Mouse (Mus musculus) limb, embryonic 11.5 days (tissue): ENCODE results near the gene Mbl1. TPM values are rescaled to one million over a fixed set of nuclear protein-coding genes. Genes with fewer than 3 reads are reported as not detected.

Experiments
- ATAC-seq: fragments of 200-750 bp; cut with Nextera tagmentation; 2 replicates; pipeline ENCODE4 v1.8.0; 2017; ENCODE audit warnings: low read depth; ENCODE audit not compliant: insufficient number of reproducible peaks, low FRiP score, low TSS enrichment
- DNase-seq: peaks from one replicate; pipeline ENCODE4 v3.0.0-alpha.2; 2015; ENCODE audit warnings: low spot score
- H3K27ac ChIP-seq: fragments of 300-500 bp; sonication (generic); replicated peaks from 2 replicates; pipeline ENCODE4 v1.5.1; 2014; ENCODE audit warnings: low read depth, mild to moderate bottlenecking, low read length
- H3K27me3 ChIP-seq: fragments of 300-500 bp; sonication (generic); 2 replicates; pipeline ENCODE4 v1.6.1; 2014; ENCODE audit warnings: mild to moderate bottlenecking, low read length, mixed read lengths; ENCODE audit not compliant: control insufficient read depth, insufficient read depth
- H3K36me3 ChIP-seq: fragments of 300-500 bp; sonication (generic); 2 replicates; pipeline ENCODE4 v1.6.1; 2014; ENCODE audit warnings: mild to moderate bottlenecking, low read length, moderate library complexity, mixed read lengths; ENCODE audit not compliant: control insufficient read depth, insufficient read depth
- H3K4me1 ChIP-seq: fragments of 300-500 bp; sonication (generic); 2 replicates; pipeline ENCODE4 v1.6.1; 2014; ENCODE audit warnings: low read length, mixed read lengths; ENCODE audit not compliant: control insufficient read depth, insufficient read depth
- H3K4me2 ChIP-seq: fragments of 300-500 bp; sonication (generic); 2 replicates; pipeline ENCODE4 v1.6.1; 2014; ENCODE audit warnings: low read depth, mild to moderate bottlenecking, moderate library complexity; ENCODE audit not compliant: severe bottlenecking
- H3K4me3 ChIP-seq: fragments of 300-500 bp; sonication (generic); 2 replicates; pipeline ENCODE4 v1.5.1; 2014; ENCODE audit warnings: low read depth, low read length
- H3K9ac ChIP-seq: fragments of 300-500 bp; sonication (generic); 2 replicates; pipeline ENCODE4 v1.6.1; 2014; ENCODE audit warnings: mild to moderate bottlenecking, low read length
- H3K9me3 ChIP-seq: fragments of 300-500 bp; sonication (generic); 2 replicates; pipeline ENCODE4 v1.6.1; 2016; ENCODE audit warnings: low read length; ENCODE audit not compliant: control insufficient read depth
- WGBS: fragments of 180-500 bp; shearing (Covaris S2); extraction: QIAGEN DNeasy Blood & Tissue Kit; methylation state at CpG from one replicate; pipeline ENCODE4 v1.1.7; 2014; 5-methylcytosine and 5-hydroxymethylcytosine counted together
- polyA plus RNA-seq: library from polyadenylated mRNA; unstranded; fragments of >200 nt; fragmentation: Nextera tagmentation; extraction: Ambion mirVana; gene quantifications from 2 replicates; pipeline ENCODE4 v1.2.1, GENCODE M21; 2014

Mbl1 gene
- polyA plus RNA-seq, 1 experiment from 2014 or later = not detected

- H3K4me2 ChIP-seq = no peak within 1 kb of the TSS
- no peaks in the 10 kb centered on the region for H3K36me3 ChIP-seq
- no peaks in the 10 kb centered on the region for H3K9me3 ChIP-seq
- no peak within 1 kb of the TSS for H3K27ac ChIP-seq
- H3K27me3 ChIP-seq = no peaks in the 10 kb centered on the region
- H3K4me1 ChIP-seq = no peaks in the 10 kb centered on the region
- H3K4me3 ChIP-seq = no peak within 1 kb of the TSS
- ATAC-seq = no peak
- no peak for DNase-seq
- WGBS = 89% methylated on average over 7 of the region's 7 CpGs
- no peak within 1 kb of the TSS for H3K9ac ChIP-seq
These were observed 19.7 kb upstream of the Mbl1 start, which contains the start of gene Sftpa1 for GRCm38 (mm10) chr14:41131540-41131939. TSS of gene Sftpa1 (plus strand) at chr14:41131782.

GRCm38 (mm10) chr14:41137006-41137405, 14.3 kb upstream of the Mbl1 start:
- Histone ChIP-seq H3K4me3 (no peak overlapping the region), H3K27me3 (no peaks in the 10 kb centered on the region), H3K27ac (no peak overlapping the region), H3K9ac (no peak overlapping the region), H3K4me1 (no peaks in the 10 kb centered on the region), H3K9me3 (no peaks in the 10 kb centered on the region), H3K4me2 (no peak overlapping the region), H3K36me3 (no peaks in the 10 kb centered on the region)
- ATAC-seq (no peak), DNase-seq (no peak)

- WGBS = 92% methylated on average over 1 of the region's 1 CpGs
- no peaks in the 10 kb centered on the region for H3K36me3 ChIP-seq
- no peaks in the 10 kb centered on the region for H3K4me1 ChIP-seq
- H3K27me3 ChIP-seq = no peaks in the 10 kb centered on the region
- DNase-seq (no peak), ATAC-seq (no peak)
- H3K27ac ChIP-seq = no peak overlapping the region
- no peak overlapping the region for H3K4me2 ChIP-seq
- H3K9ac ChIP-seq = no peak overlapping the region
- H3K4me3 ChIP-seq = no peak overlapping the region
- H3K9me3 ChIP-seq = no peaks in the 10 kb centered on the region
These were observed 10.6 kb upstream of the Mbl1 start for GRCm38 (mm10) chr14:41140686-41141085.

- no peak overlapping the region for H3K4me3 ChIP-seq
- no peaks in the 10 kb centered on the region for H3K27me3 ChIP-seq
- H3K4me1 ChIP-seq = no peaks in the 10 kb centered on the region
- H3K36me3 ChIP-seq = no peaks in the 10 kb centered on the region
- no peak overlapping the region for H3K9ac ChIP-seq
- H3K4me2 ChIP-seq = no peak overlapping the region
- H3K9me3 ChIP-seq = no peaks in the 10 kb centered on the region
- DNase-seq (no peak), ATAC-seq (no peak)
- WGBS = 74% methylated on average over 6 of the region's 6 CpGs
- no peak overlapping the region for H3K27ac ChIP-seq
These were observed 5.2 kb upstream of the Mbl1 start for GRCm38 (mm10) chr14:41146035-41146434.

GRCm38 (mm10) chr14:41146922-41147321, 4.3 kb upstream of the Mbl1 start:
- no peak overlapping the region for H3K9ac ChIP-seq
- H3K36me3 ChIP-seq = no peaks in the 10 kb centered on the region
- no peaks in the 10 kb centered on the region for H3K27me3 ChIP-seq
- 93% methylated on average over 3 of the region's 3 CpGs for WGBS
- H3K9me3 ChIP-seq = no peaks in the 10 kb centered on the region
- H3K27ac ChIP-seq = no peak overlapping the region
- H3K4me3 ChIP-seq = no peak overlapping the region
- no peaks in the 10 kb centered on the region for H3K4me1 ChIP-seq
- no peak for ATAC-seq
- DNase-seq = no peak
- H3K4me2 ChIP-seq = no peak overlapping the region

- DNase-seq = no peak
- H3K4me2 ChIP-seq = no peak overlapping the region
- no peak for ATAC-seq
- H3K27ac ChIP-seq = no peak overlapping the region
- H3K9ac ChIP-seq = no peak overlapping the region
- H3K9me3 ChIP-seq = no peaks in the 10 kb centered on the region
- whole genome bisulfite sequencing = 90% methylated on average over 2 of the region's 2 CpGs
- H3K4me3 ChIP-seq = no peak overlapping the region
- no peaks in the 10 kb centered on the region for H3K27me3 ChIP-seq
- no peaks in the 10 kb centered on the region for H3K36me3 ChIP-seq
- H3K4me1 ChIP-seq = no peaks in the 10 kb centered on the region
These were observed 3.9 kb upstream of the Mbl1 start for GRCm38 (mm10) chr14:41147356-41147755.

- no peak overlapping the region for H3K4me2 ChIP-seq
- no peaks in the 10 kb centered on the region for H3K36me3 ChIP-seq
- no peaks in the 10 kb centered on the region for H3K27me3 ChIP-seq
- H3K9ac ChIP-seq = no peak overlapping the region
- no peak overlapping the region for H3K4me3 ChIP-seq
- no peaks in the 10 kb centered on the region for H3K4me1 ChIP-seq
- H3K27ac ChIP-seq = no peak overlapping the region
- no peaks in the 10 kb centered on the region for H3K9me3 ChIP-seq
- DNase-seq (no peak), ATAC-seq (no peak)
- 88% methylated on average over 4 of the region's 4 CpGs for WGBS
These were observed 8.8 kb downstream of the Mbl1 start for GRCm38 (mm10) chr14:41160076-41160475.

- no peak overlapping the region for H3K4me3 ChIP-seq
- H3K4me2 ChIP-seq = no peak overlapping the region
- ATAC-seq = no peak
- WGBS = 50% methylated on average over 1 of the region's 1 CpGs
- H3K9me3 ChIP-seq = no peaks in the 10 kb centered on the region
- no peaks in the 10 kb centered on the region for H3K4me1 ChIP-seq
- DNase-seq = no peak
- no peaks in the 10 kb centered on the region for H3K27me3 ChIP-seq
- H3K9ac ChIP-seq = no peak overlapping the region
- H3K36me3 ChIP-seq = no peaks in the 10 kb centered on the region
- no peak overlapping the region for H3K27ac ChIP-seq
These were observed 9.5 kb downstream of the Mbl1 start for GRCm38 (mm10) chr14:41160743-41161142.

- Histone ChIP-seq H3K4me1 (no peaks in the 10 kb centered on the region), H3K4me3 (no peak overlapping the region), H3K9me3 (no peaks in the 10 kb centered on the region), H3K27ac (no peak overlapping the region), H3K27me3 (no peaks in the 10 kb centered on the region), H3K36me3 (no peaks in the 10 kb centered on the region), H3K9ac (no peak overlapping the region), H3K4me2 (no peak overlapping the region)
- ATAC-seq (no peak), DNase-seq (peak; percentile 57)
- 21% methylated on average over 2 of the region's 2 CpGs for WGBS
These were observed 11.4 kb downstream of the Mbl1 start for GRCm38 (mm10) chr14:41162663-41163062.
